Mouse (Mus musculus) spleen, postnatal 10 days (tissue): ENCODE results near the gene Ak3.
A peak's percentile ranks its signal among the peaks of the same experiment; 100 is the strongest.

ENCODE experiments used
- DNase-seq, 2 experiments: peaks; one replicate each; pipeline ENCODE4 v3.0.0; 2021 to 2022; ENCODE audit warnings: low spot score in 2 of 2

Ak3 gene

DNA sequence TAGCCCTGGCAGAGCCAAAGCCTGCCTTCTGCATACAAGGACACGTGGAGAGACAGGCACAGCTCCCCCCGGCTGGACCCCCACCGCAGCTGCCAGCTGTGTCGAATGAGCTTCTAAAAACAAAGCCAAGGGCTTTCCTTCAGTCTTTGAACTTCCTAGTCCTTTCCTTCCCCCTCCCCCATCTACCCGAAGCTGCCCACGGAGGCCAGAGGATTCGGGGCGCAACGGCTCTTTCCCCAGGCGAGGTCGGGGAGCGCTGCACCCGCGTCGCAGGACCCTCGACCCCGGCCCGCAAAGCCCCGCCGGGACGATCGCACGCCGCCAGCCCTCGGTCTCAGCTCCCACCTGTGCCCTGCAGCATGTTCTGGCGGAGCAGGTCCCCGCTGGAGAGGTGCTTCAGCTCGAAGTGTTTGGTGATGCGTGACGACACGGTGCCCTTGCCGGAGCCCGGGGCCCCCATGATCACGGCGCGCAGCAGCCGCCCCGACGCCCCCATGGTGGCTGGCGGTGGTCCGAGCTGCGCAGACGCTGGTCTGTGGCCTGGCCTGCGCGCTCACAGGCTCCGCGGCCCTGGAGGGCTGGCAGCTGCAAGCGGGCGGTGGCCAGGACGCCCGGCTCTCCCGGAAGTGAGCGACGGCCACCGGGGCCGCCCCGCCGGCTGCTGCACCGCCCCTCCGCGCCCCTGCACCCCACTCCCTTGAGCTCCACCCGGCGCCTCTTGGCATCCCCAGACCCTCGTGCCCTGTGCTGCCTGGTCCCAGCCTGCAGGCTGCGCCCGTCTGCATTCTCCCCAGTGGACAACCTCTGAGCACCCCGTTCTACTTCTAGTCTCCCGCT is at the start of gene Ak3:
Gene Ak3, minus strand, starts transcription at position 628 of the 837 bp plus-strand sequence.
- DNase-seq: peak; percentile 75 to 81

GRCm38 (mm10) chr19:29092194-29092593 is 44.4 kb upstream of the Ak3 start:
- DNase-seq: no peak

DNA sequence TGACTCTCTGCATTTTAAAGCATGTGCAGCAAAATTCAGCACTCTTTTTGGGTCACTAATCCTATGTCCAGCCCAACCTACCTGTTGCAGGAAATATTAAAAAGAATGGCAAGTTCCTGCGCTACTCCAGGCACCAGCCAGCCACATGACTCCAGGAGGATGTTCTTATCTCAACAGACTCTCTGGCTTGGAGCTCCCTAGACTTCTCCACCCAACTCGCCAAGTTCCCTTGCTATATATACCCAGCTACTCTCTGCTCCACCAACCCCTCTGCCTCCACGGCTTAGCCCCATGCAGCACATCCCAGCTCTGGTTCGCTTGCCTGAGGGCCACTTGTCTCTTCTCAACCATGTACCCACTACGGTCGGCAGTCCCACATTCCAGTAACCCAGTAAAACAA is 40.9 kb upstream of the Ak3 start:
- no peak for DNase-seq

GRCm38 (mm10) chr19:29074802-29075201 is 27.0 kb upstream of the Ak3 start:
- DNase-seq: no peak

DNA sequence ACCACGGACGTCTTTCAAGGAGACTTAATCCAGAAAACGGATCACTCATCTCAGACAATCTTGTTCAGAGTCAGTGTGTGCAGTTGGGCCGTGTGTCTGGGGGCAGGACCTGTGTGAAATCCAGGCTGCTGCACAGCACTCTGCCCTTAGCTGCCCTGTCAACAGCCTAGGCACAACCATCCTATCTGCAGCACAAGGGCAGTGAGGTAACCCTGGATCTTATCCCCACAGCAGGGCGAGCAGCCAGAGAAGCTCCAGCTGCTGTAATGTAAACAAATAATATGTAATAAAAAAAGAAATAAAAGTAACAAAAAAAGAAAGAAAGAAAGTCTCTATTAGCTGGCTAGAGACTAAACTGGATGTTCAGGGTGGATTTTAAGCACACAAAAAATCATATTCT is 21.4 kb upstream of the Ak3 start:
- no peak for DNase-seq

DNA sequence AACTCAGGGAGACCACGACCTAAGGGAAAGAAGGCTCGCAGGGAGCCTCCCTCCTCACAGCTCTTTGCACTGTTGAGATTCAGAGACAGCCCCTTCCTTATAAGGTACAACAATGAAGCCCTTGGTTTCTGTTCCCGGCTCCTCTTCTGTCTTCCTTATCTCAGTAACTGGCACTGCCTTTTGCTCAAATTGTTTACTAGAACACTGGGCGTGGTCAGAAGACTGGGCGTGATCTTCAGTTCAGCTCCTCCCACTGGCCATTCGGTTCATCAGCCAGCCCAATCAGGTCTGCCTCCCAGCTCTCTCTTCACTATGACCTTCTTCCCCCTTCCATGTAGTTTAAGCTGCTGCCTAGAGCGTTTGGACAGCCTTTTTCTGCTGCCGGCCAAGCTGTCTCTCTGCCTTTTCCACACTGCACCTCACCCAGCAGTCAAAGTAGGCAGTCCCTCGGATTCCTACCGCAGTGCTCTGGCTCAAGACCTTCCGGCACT is 19.3 kb upstream of the Ak3 start:
- DNase-seq: peak; percentile 80 to 92

DNA sequence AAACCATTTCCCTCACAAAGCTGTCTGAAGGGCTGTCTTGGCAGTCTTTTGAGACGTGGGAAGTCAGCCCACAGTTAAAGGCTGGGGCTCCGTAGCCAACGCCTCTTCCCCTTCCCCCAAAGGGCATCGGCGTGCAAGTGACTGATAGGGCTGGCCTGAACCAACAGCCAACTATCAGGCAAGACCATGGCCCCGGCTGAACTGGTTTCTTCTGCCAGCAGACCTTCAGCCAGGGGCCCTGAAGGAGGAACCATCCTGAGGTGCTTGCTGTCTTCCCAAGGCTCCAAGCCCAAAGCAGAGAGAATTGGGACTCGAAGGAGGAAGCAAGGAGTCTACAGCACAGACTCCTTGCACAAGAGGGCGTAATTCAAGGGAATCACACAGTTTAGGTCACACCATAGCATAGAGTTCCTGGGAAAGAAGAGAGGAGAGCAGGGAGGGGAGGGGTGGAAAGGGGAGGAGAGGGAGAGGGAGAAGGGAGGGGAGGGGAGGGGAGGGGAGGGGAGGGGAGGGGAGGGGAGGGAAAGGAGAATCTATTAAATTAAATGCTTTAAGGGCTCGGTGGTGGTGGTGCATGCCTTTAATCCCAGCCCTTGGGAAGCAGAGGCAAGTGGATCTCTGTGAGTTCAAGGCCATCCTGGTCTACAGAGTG is 16.8 kb upstream of the Ak3 start:
- DNase-seq: peak; percentile 81 to 88

- peak; percentile 98 to 99 for DNase-seq
Observed at GRCm38 (mm10) chr19:29063577-29064363, 16.0 kb upstream of the Ak3 start.

GRCm38 (mm10) chr19:29063009-29063408 is 15.2 kb upstream of the Ak3 start:
- no peak for DNase-seq

- DNase-seq: no peak
Observed at GRCm38 (mm10) chr19:29060299-29060698, 12.5 kb upstream of the Ak3 start.

GRCm38 (mm10) chr19:29059688-29060087 is 11.9 kb upstream of the Ak3 start:
- no peak for DNase-seq

DNA sequence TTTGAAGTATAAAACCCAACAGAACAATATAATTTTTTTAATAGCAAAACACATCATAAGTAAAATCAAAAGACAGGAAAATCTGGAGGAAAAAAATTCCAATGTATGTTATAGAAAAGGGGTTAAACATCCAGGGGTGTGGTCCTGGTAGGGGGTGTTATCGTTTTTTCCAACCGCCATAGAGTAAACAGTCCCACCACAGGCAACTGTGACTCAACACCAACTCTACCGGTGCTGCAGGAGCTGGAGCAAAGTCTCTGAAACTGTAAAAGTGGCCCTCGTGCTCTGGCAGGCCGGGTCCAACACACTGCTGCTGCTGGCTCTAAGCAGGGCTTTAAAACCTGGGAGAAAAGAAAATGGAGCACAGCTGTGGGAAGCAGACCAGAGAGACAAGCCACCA is 11.0 kb upstream of the Ak3 start:
- no peak for DNase-seq

DNA sequence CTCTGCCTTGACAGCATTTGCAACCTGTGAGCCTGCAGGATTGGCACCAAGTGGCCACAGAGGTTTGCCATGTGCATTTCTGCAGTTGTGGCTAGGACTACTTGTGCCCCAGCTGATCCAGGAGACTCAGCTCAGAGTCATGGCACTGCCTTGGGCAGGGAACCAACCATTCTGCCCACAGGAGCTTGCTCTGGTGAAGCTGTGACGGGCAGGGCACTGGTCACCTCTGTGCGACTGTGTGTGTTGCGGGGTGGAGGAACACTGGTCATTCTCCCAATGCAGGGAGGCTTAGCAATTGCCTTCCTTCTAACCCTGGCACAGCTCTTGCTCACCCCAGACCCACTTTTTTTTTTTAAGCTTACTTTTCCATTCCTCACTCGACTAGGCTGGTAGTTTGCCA is 7.7 kb upstream of the Ak3 start:
- no peak for DNase-seq

DNA sequence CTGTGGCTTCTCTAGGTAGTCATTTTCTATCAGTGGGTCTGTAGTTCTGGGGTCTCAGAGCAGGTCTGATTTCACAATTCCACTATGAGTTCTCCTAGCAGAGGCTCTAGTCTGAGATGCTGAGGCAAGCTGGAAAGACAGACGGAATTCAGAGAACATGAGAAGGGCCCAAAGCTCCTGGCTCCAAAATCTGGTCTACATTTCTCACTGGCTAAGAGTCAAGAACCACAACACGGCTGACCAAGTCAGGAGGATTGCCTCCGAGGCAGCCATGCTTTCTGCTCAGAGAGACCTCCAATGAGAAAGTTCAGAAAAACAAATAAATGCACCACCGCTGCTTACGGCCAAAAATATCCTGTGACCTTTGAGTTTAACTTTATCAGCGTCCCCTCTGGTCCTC is 6.8 kb upstream of the Ak3 start:
- no peak for DNase-seq

GRCm38 (mm10) chr19:29052786-29053185 is 5.0 kb upstream of the Ak3 start:
- no peak for DNase-seq

- DNase-seq: no peak
Observed at GRCm38 (mm10) chr19:29050186-29050980, 2.6 kb upstream of the Ak3 start.

GRCm38 (mm10) chr19:29049401-29050075 is 1.8 kb upstream of the Ak3 start:
- no peak for DNase-seq

DNA sequence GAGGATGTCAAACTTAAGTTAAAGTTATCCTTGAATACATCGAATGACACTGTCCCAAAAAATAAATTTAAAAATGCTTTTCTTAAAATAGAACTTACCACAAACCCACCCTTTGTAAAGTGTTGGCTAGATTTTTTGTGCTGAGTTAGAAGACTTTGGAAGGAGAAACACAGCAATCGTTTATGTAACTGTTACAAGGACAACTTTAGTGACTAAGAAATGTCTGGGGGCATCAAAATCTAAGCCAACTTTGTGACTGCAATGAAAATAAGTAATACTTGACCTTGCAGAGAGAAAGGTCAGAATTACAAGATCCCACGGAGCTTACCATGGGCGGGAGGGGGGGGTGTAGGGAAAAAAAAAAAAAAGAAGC is 814 bp downstream of the Ak3 start:
- no peak for DNase-seq

DNA sequence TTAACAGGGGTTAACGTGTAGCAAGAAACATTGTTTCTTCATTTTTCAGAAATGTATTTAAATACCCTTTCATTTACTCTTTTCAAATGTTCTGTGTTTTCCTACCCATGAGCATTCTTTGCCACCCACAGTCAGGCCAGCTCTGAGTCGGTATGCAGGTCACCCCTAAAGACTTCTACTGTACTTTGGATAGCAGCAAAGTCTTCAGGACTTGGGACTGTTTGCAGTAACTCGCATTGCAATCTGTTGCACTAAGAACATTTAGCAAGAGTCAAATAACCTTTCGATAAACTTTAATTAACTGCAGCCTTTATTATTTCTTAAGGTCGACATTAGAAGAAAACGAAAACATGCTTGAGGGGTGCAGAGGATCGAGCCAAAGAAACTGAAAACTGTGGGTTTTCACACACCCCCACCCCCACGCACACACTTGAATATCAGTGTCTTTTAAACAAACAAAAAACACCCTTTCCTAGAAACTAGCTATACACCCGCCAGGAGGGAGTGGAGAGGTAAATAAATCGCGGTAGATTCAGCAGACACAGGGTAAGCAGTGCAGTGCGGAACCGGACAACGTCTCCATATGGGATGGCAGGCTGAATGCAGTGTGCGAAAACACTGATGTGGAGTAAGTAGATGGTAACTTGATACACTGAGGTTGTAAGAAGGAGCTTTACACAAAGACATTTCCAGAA is 1.7 kb downstream of the Ak3 start:
- DNase-seq: no peak

GRCm38 (mm10) chr19:29045369-29045768 is 2.4 kb downstream of the Ak3 start:
- DNase-seq: no peak
